Mouse (Mus musculus): ENCODE results near the gene Hspbp1. TPM values are rescaled to one million over a fixed set of nuclear protein-coding genes. Genes with fewer than 3 reads are reported as not detected.
A peak's percentile ranks its signal among the peaks of the same experiment; 100 is the strongest.

The Hspbp1 gene
- total and polyA plus RNA-seq, 2 experiments from 2014 or later = 206 to 219 TPM

DNA sequence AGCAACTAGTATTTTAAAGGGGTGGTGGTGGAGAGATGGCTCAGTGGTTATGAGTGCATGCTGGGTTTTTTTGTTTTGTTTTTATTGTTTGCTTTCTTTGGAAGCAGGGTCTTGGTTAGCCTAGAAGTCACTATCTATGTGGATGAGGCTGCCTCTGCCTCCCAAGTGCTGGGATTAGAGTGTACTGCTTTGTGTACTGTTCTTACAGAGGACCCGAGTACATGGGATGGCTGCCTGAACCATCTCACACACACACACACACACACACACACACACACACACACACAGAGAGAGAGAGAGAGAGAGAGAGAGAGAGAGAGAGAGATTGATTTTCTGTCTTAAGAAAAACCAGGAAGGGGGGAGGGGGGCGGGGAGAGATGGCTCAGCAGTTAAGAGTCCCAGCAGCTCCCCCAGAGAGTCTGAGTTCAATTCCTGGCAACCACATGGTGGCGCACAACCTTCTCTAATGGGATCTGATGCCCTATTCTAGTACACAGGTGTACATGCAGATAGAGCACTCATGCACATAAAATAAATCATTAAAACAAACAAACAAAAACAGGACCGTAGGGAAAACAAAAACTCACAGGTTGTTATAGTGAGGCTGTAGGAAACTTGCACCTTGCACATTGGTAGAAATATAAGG is 61.2 kb downstream of the Hspbp1 start:
- Histone ChIP-seq H3K4me1 (ENCODE audit: insufficient read depth) (no peaks in the 10 kb centered on the region), H3K4me3 (ENCODE audit: low read depth, low read length) (no peak overlapping the region), H3K27me3 (ENCODE audit: insufficient read depth, low read length) (no peaks in the 10 kb centered on the region), H3K36me3 (ENCODE audit: insufficient read depth) (peaks cover 7% of the 10 kb centered on the region), H3K9me3 (ENCODE audit: low read length) (no peaks in the 10 kb centered on the region), H3K4me2 (ENCODE audit: low read depth) (no peak overlapping the region), H3K9ac (no peak overlapping the region), H3K27ac (ENCODE audit: low read depth, low read length) (no peak overlapping the region)
- DNase-seq = peak; percentile 56
- WGBS = 31% methylated on average over 4 of the region's 4 CpGs
- TF ChIP-seq CTCF (IDR thresholded peaks at IDR 0.05; ENCODE audit: low read depth) = peak; percentile 57
- peak; percentile 77; the same call in 1 of the 2 replicates for ATAC-seq

DNA sequence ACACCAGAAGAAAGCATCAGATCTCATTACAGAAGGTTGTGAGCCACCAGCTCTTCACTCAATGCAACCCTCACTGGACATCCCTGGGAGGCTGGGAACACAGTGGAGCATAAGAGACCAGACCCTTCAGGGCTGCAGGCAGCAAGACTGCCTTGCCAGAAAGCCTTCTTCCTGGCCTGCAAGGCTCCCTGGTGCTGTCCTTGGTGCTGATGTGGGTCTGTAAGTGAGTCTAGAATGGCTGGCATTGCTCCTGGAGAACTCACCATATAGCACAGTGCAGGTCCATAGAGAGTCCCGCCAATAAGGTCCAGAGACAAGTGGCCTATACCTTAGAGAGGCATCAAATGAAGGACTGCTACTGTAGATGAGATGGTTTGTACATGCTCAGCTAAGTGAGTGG is 64.9 kb downstream of the Hspbp1 start:
- TF ChIP-seq CTCF (IDR thresholded peaks at IDR 0.05; ENCODE audit: low read depth) = no peak
- 36% methylated on average over 1 of the region's 1 CpGs for WGBS
- no peak for ATAC-seq

DNA sequence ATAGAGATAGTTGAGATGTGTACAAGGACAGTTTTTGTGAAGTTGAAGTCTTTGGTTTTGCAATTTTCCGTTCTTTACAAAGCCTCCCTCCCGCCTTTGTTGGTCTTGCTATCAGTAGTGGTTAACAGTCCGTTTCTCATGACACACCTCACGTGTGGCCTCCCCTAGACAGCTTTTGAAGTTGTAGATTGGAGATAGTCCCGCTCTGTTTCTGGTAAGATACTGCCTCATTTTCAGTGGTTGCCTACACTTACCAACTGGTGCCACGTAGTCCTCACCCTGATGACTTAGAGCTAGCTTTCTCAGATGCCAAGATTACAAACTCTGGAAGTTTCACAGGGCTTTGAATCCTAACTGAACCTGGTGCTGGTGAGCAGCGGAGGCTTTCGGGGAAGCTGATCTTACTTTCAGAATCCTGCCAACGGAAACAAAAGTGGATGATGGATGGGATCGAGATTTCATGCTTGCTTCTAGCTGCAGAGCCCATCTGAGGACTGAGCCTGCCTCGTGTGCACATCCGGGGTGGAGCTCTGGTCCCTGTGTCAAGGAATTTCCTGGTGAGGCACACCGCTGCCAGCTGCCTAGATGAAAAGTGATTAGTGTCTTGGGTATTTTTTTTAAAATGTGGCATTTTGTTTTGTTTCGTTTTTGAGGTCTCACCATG is 71.0 kb downstream of the Hspbp1 start:
- DNase-seq (no peak), ATAC-seq (no peak)
- H3K27ac ChIP-seq (ENCODE audit: low read depth, low read length) = no peak overlapping the region
- H3K9me3 ChIP-seq (ENCODE audit: low read length) = no peaks in the 10 kb centered on the region
- H3K27me3 ChIP-seq (ENCODE audit: insufficient read depth, low read length) = no peaks in the 10 kb centered on the region
- H3K9ac ChIP-seq = no peak overlapping the region
- no peak overlapping the region for H3K4me2 ChIP-seq (ENCODE audit: low read depth)
- no peak overlapping the region for H3K4me3 ChIP-seq (ENCODE audit: low read depth, low read length)
- WGBS = 82% methylated on average over 14 of the region's 14 CpGs
- H3K4me1 ChIP-seq (ENCODE audit: insufficient read depth) = no peaks in the 10 kb centered on the region
- no peak for TF ChIP-seq CTCF (IDR thresholded peaks at IDR 0.05; ENCODE audit: low read depth)
- H3K36me3 ChIP-seq (ENCODE audit: insufficient read depth) = no peaks in the 10 kb centered on the region

More for the DNA sequence above, 64.9 kb downstream of the Hspbp1 start:
- no peaks in the 10 kb centered on the region for H3K9me3 ChIP-seq (ENCODE audit: low read length)
- no peak overlapping the region for H3K9ac ChIP-seq
- H3K27me3 ChIP-seq (ENCODE audit: insufficient read depth, low read length) = no peaks in the 10 kb centered on the region
- H3K27ac ChIP-seq (ENCODE audit: low read depth, low read length) = no peak overlapping the region
- H3K36me3 ChIP-seq (ENCODE audit: insufficient read depth) = no peaks in the 10 kb centered on the region
- H3K4me3 ChIP-seq (ENCODE audit: low read depth, low read length) = no peak overlapping the region
- no peak for DNase-seq
- H3K4me1 ChIP-seq (ENCODE audit: insufficient read depth) = no peaks in the 10 kb centered on the region
- H3K4me2 ChIP-seq (ENCODE audit: low read depth) = no peak overlapping the region

DNA sequence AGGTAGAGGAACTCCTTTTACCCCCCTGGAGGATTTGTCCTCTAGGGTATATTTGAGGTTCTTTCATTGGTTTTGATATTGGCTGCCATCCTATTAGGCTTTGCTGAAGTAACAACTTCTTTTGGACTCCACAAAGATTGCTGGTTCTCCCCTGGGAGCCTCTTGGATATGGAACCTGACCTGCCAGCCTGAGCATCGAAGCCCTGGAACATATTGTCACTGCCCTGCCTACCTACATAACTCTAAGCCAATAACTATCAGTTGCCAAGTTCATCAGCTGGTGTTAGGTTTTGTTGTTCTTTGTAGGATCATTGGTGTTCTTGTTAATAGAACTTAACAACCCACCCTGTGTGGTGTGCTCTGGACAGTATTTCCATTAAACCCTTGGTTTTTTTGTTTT is 71.9 kb downstream of the Hspbp1 start:
- Histone ChIP-seq H3K27me3 (ENCODE audit: insufficient read depth, low read length) (no peaks in the 10 kb centered on the region), H3K4me1 (ENCODE audit: insufficient read depth) (no peaks in the 10 kb centered on the region), H3K36me3 (ENCODE audit: insufficient read depth) (no peaks in the 10 kb centered on the region), H3K4me2 (ENCODE audit: low read depth) (no peak overlapping the region), H3K9me3 (ENCODE audit: low read length) (no peaks in the 10 kb centered on the region), H3K4me3 (ENCODE audit: low read depth, low read length) (no peak overlapping the region), H3K9ac (no peak overlapping the region), H3K27ac (ENCODE audit: low read depth, low read length) (no peak overlapping the region)
- no peak for TF ChIP-seq CTCF (IDR thresholded peaks at IDR 0.05; ENCODE audit: low read depth)
- 67% methylated on average over 1 of the region's 1 CpGs for WGBS
- ATAC-seq (no peak), DNase-seq (no peak)

DNA sequence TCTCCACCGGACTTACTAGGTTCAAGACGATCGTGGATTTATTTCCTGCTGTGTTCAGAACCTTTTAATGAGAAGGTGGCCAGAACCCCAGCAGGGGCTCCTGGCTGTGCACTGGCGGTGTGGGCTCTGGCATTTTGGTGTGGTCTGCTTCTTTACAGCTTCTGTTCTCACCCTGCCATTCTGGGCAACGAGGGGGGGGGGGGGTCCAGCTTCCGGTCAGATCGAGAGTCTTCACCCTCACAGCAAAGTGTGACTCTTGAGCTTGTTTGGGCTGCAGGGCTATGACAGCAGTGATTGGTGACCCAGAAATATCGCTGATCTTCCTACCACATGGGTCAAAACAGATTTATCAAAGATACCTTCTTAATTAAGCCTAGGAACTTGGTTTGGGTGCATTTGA is 72.5 kb downstream of the Hspbp1 start:
- H3K27me3 ChIP-seq (ENCODE audit: insufficient read depth, low read length) = no peaks in the 10 kb centered on the region
- H3K36me3 ChIP-seq (ENCODE audit: insufficient read depth) = no peaks in the 10 kb centered on the region
- no peak overlapping the region for H3K27ac ChIP-seq (ENCODE audit: low read depth, low read length)
- no peaks in the 10 kb centered on the region for H3K9me3 ChIP-seq (ENCODE audit: low read length)
- H3K4me2 ChIP-seq (ENCODE audit: low read depth) = no peak overlapping the region
- no peak for DNase-seq
- H3K9ac ChIP-seq = no peak overlapping the region
- H3K4me3 ChIP-seq (ENCODE audit: low read depth, low read length) = no peak overlapping the region
- WGBS = 60% methylated on average over 8 of the region's 8 CpGs
- ATAC-seq = no peak
- no peak for TF ChIP-seq CTCF (IDR thresholded peaks at IDR 0.05; ENCODE audit: low read depth)
- H3K4me1 ChIP-seq (ENCODE audit: insufficient read depth) = no peaks in the 10 kb centered on the region

DNA sequence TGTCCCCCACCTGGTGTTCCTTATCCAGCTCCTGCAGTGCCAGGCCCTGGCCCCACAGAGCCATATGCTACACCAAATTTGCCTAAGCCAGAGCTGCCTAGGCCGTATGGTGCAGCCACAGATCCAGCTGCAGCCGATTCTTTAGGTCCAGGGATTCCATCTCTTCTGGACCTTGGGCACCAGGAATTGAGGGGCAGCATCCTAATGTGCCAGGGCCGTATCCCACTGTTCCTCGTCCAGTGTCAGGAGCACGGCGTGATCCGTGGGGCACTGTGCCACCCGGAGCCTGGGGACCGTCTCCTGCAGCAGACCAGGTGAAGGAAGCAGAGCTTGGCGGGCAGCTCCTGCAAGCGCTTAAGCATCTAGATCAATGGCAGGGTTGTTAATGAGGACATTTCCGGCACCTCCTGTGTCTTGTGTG is 72.9 kb downstream of the Hspbp1 start:
- TF ChIP-seq CTCF (IDR thresholded peaks at IDR 0.05; ENCODE audit: low read depth) = no peak
- WGBS = 85% methylated on average over 12 of the region's 12 CpGs
- no peak for ATAC-seq

DNA sequence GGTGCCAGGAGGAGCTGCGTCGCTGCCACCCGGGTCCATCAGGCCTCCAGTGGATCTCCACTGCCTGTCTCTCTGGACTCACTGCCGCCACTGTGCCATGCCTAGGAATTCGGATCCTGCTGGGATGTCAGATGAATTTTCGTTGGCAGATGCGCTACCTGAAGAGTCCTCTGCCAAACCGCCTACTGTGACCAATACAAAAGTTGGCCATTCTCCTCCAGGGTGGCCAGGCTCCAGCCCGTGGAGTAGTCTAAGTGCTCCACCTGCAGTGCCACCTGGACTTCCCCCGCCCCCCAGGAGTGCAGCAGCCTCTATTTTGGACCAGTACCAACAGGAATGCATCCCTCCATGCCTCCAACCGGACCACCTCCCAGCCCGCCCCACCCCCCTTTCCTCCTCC is 73.4 kb downstream of the Hspbp1 start:
- ATAC-seq (no peak), DNase-seq (no peak)
- Histone ChIP-seq H3K4me1 (ENCODE audit: insufficient read depth) (no peaks in the 10 kb centered on the region), H3K9me3 (ENCODE audit: low read length) (no peaks in the 10 kb centered on the region), H3K9ac (no peak overlapping the region), H3K27me3 (ENCODE audit: insufficient read depth, low read length) (no peaks in the 10 kb centered on the region), H3K4me3 (ENCODE audit: low read depth, low read length) (no peak overlapping the region), H3K4me2 (ENCODE audit: low read depth) (no peak overlapping the region), H3K36me3 (ENCODE audit: insufficient read depth) (no peaks in the 10 kb centered on the region), H3K27ac (ENCODE audit: low read depth, low read length) (no peak overlapping the region)
- TF ChIP-seq CTCF (IDR thresholded peaks at IDR 0.05; ENCODE audit: low read depth) = no peak
- 77% methylated on average over 12 of the region's 12 CpGs for WGBS

More for the DNA sequence above, 72.9 kb downstream of the Hspbp1 start:
- Histone ChIP-seq H3K4me1 (ENCODE audit: insufficient read depth) (no peaks in the 10 kb centered on the region), H3K27ac (ENCODE audit: low read depth, low read length) (no peak overlapping the region), H3K4me3 (ENCODE audit: low read depth, low read length) (no peak overlapping the region), H3K9me3 (ENCODE audit: low read length) (no peaks in the 10 kb centered on the region), H3K4me2 (ENCODE audit: low read depth) (no peak overlapping the region), H3K27me3 (ENCODE audit: insufficient read depth, low read length) (no peaks in the 10 kb centered on the region), H3K36me3 (ENCODE audit: insufficient read depth) (no peaks in the 10 kb centered on the region), H3K9ac (no peak overlapping the region)
- DNase-seq = no peak

Other genes with a start within 250 kb of the Hspbp1 start
- gene Rdh13, start 239.4 kb downstream of the Hspbp1 start, total RNA-seq (2014; rRNA removed) = 73.9 and 84.5 TPM in 2 replicates
- gene Rdh13, start 239.4 kb downstream of the Hspbp1 start, polyA plus RNA-seq (2015; fragmentation: Nextera tagmentation; extraction: Ambion mirVana) = 28.5 and 37.9 TPM in 2 replicates
- 3.2 and 8.6 TPM in 2 replicates for gene Eps8l1, start 224.4 kb downstream of the Hspbp1 start, total RNA-seq (2014; rRNA removed)
- gene Eps8l1, start 224.4 kb downstream of the Hspbp1 start, polyA plus RNA-seq (2015; fragmentation: Nextera tagmentation; extraction: Ambion mirVana) = 4.6 and 7.4 TPM in 2 replicates
- gene Ppp1r12c, start 183.4 kb downstream of the Hspbp1 start, total RNA-seq (2014; rRNA removed) = 94.2 and 100 TPM in 2 replicates
- gene Ppp1r12c, start 183.4 kb downstream of the Hspbp1 start, polyA plus RNA-seq (2015; fragmentation: Nextera tagmentation; extraction: Ambion mirVana) = 27.8 and 35.1 TPM in 2 replicates
- 0.77 and 2.9 TPM in 2 replicates for gene Tnnt1, start 168.7 kb downstream of the Hspbp1 start, total RNA-seq (2014; rRNA removed)
- 3.4 and 3.9 TPM in 2 replicates for gene Tnnt1, start 168.7 kb downstream of the Hspbp1 start, polyA plus RNA-seq (2015; fragmentation: Nextera tagmentation; extraction: Ambion mirVana)
- gene Tnni3, start 160.8 kb downstream of the Hspbp1 start, total RNA-seq (2014; rRNA removed) = 0.62 and 3.6 TPM in 2 replicates
- 0.89 and 1.2 TPM in 2 replicates for gene Tnni3, start 160.8 kb downstream of the Hspbp1 start, polyA plus RNA-seq (2015; fragmentation: Nextera tagmentation; extraction: Ambion mirVana)
- 0.62 and 2.2 TPM in 2 replicates for gene Dnaaf3, start 152.6 kb downstream of the Hspbp1 start, total RNA-seq (2014; rRNA removed)
- 1.3 and 2.0 TPM in 2 replicates for gene Dnaaf3, start 152.6 kb downstream of the Hspbp1 start, polyA plus RNA-seq (2015; fragmentation: Nextera tagmentation; extraction: Ambion mirVana)
- 170 and 231 TPM in 2 replicates for gene Syt5, start 137.5 kb downstream of the Hspbp1 start, total RNA-seq (2014; rRNA removed)
- 301 and 305 TPM in 2 replicates for gene Syt5, start 137.5 kb downstream of the Hspbp1 start, polyA plus RNA-seq (2015; fragmentation: Nextera tagmentation; extraction: Ambion mirVana)
- 0.54 and 2.9 TPM in 2 replicates for gene Ptprh, start 81.0 kb downstream of the Hspbp1 start, total RNA-seq (2014; rRNA removed)
- gene Ptprh, start 81.0 kb downstream of the Hspbp1 start, polyA plus RNA-seq (2015; fragmentation: Nextera tagmentation; extraction: Ambion mirVana) = 1.0 and 1.1 TPM in 2 replicates
- 10.8 and 11.8 TPM in 2 replicates for gene Tmem86b, start 53.6 kb downstream of the Hspbp1 start, total RNA-seq (2014; rRNA removed)
- 0.64 and 0.70 TPM in 2 replicates for gene Tmem86b, start 53.6 kb downstream of the Hspbp1 start, polyA plus RNA-seq (2015; fragmentation: Nextera tagmentation; extraction: Ambion mirVana)
- 89.3 and 99.1 TPM in 2 replicates for gene Ppp6r1, start 26.0 kb downstream of the Hspbp1 start, total RNA-seq (2014; rRNA removed)
- 5.1 and 8.3 TPM in 2 replicates for gene Ppp6r1, start 26.0 kb downstream of the Hspbp1 start, polyA plus RNA-seq (2015; fragmentation: Nextera tagmentation; extraction: Ambion mirVana)
- gene Brsk1, start 5.5 kb upstream of the Hspbp1 start, total RNA-seq (2014; rRNA removed) = 188 and 205 TPM in 2 replicates
- gene Brsk1, start 5.5 kb upstream of the Hspbp1 start, polyA plus RNA-seq (2015; fragmentation: Nextera tagmentation; extraction: Ambion mirVana) = 4.6 and 6.2 TPM in 2 replicates
- not detected in 2 replicates for gene Tmem150b, start 40.2 kb upstream of the Hspbp1 start, total RNA-seq (2014; rRNA removed)
- gene Tmem150b, start 40.2 kb upstream of the Hspbp1 start, polyA plus RNA-seq (2015; fragmentation: Nextera tagmentation; extraction: Ambion mirVana) = 0.18 TPM in 1 of 2 replicates, not detected in the other
- gene Kmt5c, start 55.0 kb upstream of the Hspbp1 start, total RNA-seq (2014; rRNA removed) = 36.8 and 59.1 TPM in 2 replicates
- 32.3 and 35.1 TPM in 2 replicates for gene Kmt5c, start 55.0 kb upstream of the Hspbp1 start, polyA plus RNA-seq (2015; fragmentation: Nextera tagmentation; extraction: Ambion mirVana)
- gene Cox6b2, start 68.0 kb upstream of the Hspbp1 start, total RNA-seq (2014; rRNA removed) = 3.8 and 4.8 TPM in 2 replicates
- 19.8 and 23.3 TPM in 2 replicates for gene Cox6b2, start 68.0 kb upstream of the Hspbp1 start, polyA plus RNA-seq (2015; fragmentation: Nextera tagmentation; extraction: Ambion mirVana)
- gene Fam71e2, start 86.2 kb upstream of the Hspbp1 start, total RNA-seq (2014; rRNA removed) = not detected in 2 replicates
- not detected in 2 replicates for gene Fam71e2, start 86.2 kb upstream of the Hspbp1 start, polyA plus RNA-seq (2015; fragmentation: Nextera tagmentation; extraction: Ambion mirVana)
- gene Il11, start 97.8 kb upstream of the Hspbp1 start, total RNA-seq (2014; rRNA removed) = 1.2 and 2.6 TPM in 2 replicates
- 1.2 and 2.1 TPM in 2 replicates for gene Il11, start 97.8 kb upstream of the Hspbp1 start, polyA plus RNA-seq (2015; fragmentation: Nextera tagmentation; extraction: Ambion mirVana)
- gene Tmem190, start 97.9 kb upstream of the Hspbp1 start, total RNA-seq (2014; rRNA removed) = not detected in 2 replicates
- gene Tmem190, start 97.9 kb upstream of the Hspbp1 start, polyA plus RNA-seq (2015; fragmentation: Nextera tagmentation; extraction: Ambion mirVana) = not detected in 2 replicates
- gene Tmem238, start 104.6 kb upstream of the Hspbp1 start, total RNA-seq (2014; rRNA removed) = 7.3 and 10.1 TPM in 2 replicates
- gene Tmem238, start 104.6 kb upstream of the Hspbp1 start, polyA plus RNA-seq (2015; fragmentation: Nextera tagmentation; extraction: Ambion mirVana) = 13.3 and 15.0 TPM in 2 replicates
- gene Rpl28, start 107.8 kb upstream of the Hspbp1 start, total RNA-seq (2014; rRNA removed) = 161 and 191 TPM in 2 replicates
- 313 and 332 TPM in 2 replicates for gene Rpl28, start 107.8 kb upstream of the Hspbp1 start, polyA plus RNA-seq (2015; fragmentation: Nextera tagmentation; extraction: Ambion mirVana)
- gene Ube2s, start 127.5 kb upstream of the Hspbp1 start, total RNA-seq (2014; rRNA removed) = 300 and 347 TPM in 2 replicates
- gene Ube2s, start 127.5 kb upstream of the Hspbp1 start, polyA plus RNA-seq (2015; fragmentation: Nextera tagmentation; extraction: Ambion mirVana) = 232 and 259 TPM in 2 replicates
- 52.4 and 66.6 TPM in 2 replicates for gene Shisa7, start 159.6 kb upstream of the Hspbp1 start, total RNA-seq (2014; rRNA removed)
- gene Shisa7, start 159.6 kb upstream of the Hspbp1 start, polyA plus RNA-seq (2015; fragmentation: Nextera tagmentation; extraction: Ambion mirVana) = 6.8 and 9.4 TPM in 2 replicates
- 2.5 and 6.6 TPM in 2 replicates for gene Isoc2b, start 185.2 kb upstream of the Hspbp1 start, total RNA-seq (2014; rRNA removed)
- 3.5 and 3.7 TPM in 2 replicates for gene Isoc2b, start 185.2 kb upstream of the Hspbp1 start, polyA plus RNA-seq (2015; fragmentation: Nextera tagmentation; extraction: Ambion mirVana)
- gene Isoc2a, start 192.1 kb upstream of the Hspbp1 start, total RNA-seq (2014; rRNA removed) = 4.8 and 4.9 TPM in 2 replicates
- gene Isoc2a, start 192.1 kb upstream of the Hspbp1 start, polyA plus RNA-seq (2015; fragmentation: Nextera tagmentation; extraction: Ambion mirVana) = 0.26 and 0.39 TPM in 2 replicates
- gene Gm36210, start 221.4 kb upstream of the Hspbp1 start, total RNA-seq (2014; rRNA removed) = 0.48 and 0.85 TPM in 2 replicates
- 0.29 and 0.47 TPM in 2 replicates for gene Gm36210, start 221.4 kb upstream of the Hspbp1 start, polyA plus RNA-seq (2015; fragmentation: Nextera tagmentation; extraction: Ambion mirVana)
- gene Zfp628, start 230.1 kb upstream of the Hspbp1 start, total RNA-seq (2014; rRNA removed) = 5.4 and 9.2 TPM in 2 replicates
- gene Zfp628, start 230.1 kb upstream of the Hspbp1 start, polyA plus RNA-seq (2015; fragmentation: Nextera tagmentation; extraction: Ambion mirVana) = 5.8 and 6.0 TPM in 2 replicates
- 45.5 and 69.9 TPM in 2 replicates for gene Nat14, start 237.0 kb upstream of the Hspbp1 start, total RNA-seq (2014; rRNA removed)
- 20.5 and 54.3 TPM in 2 replicates for gene Nat14, start 237.0 kb upstream of the Hspbp1 start, polyA plus RNA-seq (2015; fragmentation: Nextera tagmentation; extraction: Ambion mirVana)
- 0.54 and 1.7 TPM in 2 replicates for gene Ssc5d, start 240.7 kb upstream of the Hspbp1 start, total RNA-seq (2014; rRNA removed)
- gene Ssc5d, start 240.7 kb upstream of the Hspbp1 start, polyA plus RNA-seq (2015; fragmentation: Nextera tagmentation; extraction: Ambion mirVana) = 0.51 and 0.63 TPM in 2 replicates

All from forebrain, postnatal 0 days (tissue).